Mouse (Mus musculus): ENCODE data around the gene Tlr9.

- peak; percentile 48 for TF ChIP-seq CTCF (IDR thresholded peaks at IDR 0.05; ENCODE audit: low read depth)
- no peak for TF ChIP-seq EP300 (IDR thresholded peaks at IDR 0.05; ENCODE audit: low read depth)
Observed at GRCm38 (mm10) chr9:106226151-106226682, 3.8 kb downstream of the Tlr9 start.

Measured in heart, postnatal 0 days (tissue).